Mouse (Mus musculus) heart, adult 10 weeks (tissue): Measurements from ENCODE around the gene Aurkb. TPM values are rescaled to one million over a fixed set of nuclear protein-coding genes. Genes with fewer than 3 reads are reported as not detected.

Experiments used
- polyA plus RNA-seq: library from polyadenylated mRNA; stranded (reverse); fragments of 350-450 nt; fragmentation: Illumina TruSeq; extraction: RNeasy Lipid Tissue Mini Kit (QIAGEN cat#74804); gene quantifications from one replicate; pipeline ENCODE4 v1.2.3, GENCODE M21; 2014; ENCODE audit warnings: low read depth, low replicate concordance

Aurkb gene
- polyA plus RNA-seq = not detected

GRCm38 (mm10) chr11:69045531-69046394 is at the start of gene Aurkb:
TSS of gene Aurkb (plus strand) at chr11:69045647.

GRCm38 (mm10) chr11:69008182-69009121 is 37.0 kb upstream of the Aurkb start, which contains the start of gene Pfas:
TSS of gene Pfas (minus strand) at chr11:69008460.

GRCm38 (mm10) chr11:69015644-69016441 is 29.6 kb upstream of the Aurkb start, which contains the start of gene Ctc1:
TSS of gene Ctc1 (plus strand) at chr11:69015911.

GRCm38 (mm10) chr11:69059357-69059974 is 14.0 kb downstream of the Aurkb start, which contains the start of gene Borcs6:
TSS of gene Borcs6 (plus strand) at chr11:69059717.

DNA sequence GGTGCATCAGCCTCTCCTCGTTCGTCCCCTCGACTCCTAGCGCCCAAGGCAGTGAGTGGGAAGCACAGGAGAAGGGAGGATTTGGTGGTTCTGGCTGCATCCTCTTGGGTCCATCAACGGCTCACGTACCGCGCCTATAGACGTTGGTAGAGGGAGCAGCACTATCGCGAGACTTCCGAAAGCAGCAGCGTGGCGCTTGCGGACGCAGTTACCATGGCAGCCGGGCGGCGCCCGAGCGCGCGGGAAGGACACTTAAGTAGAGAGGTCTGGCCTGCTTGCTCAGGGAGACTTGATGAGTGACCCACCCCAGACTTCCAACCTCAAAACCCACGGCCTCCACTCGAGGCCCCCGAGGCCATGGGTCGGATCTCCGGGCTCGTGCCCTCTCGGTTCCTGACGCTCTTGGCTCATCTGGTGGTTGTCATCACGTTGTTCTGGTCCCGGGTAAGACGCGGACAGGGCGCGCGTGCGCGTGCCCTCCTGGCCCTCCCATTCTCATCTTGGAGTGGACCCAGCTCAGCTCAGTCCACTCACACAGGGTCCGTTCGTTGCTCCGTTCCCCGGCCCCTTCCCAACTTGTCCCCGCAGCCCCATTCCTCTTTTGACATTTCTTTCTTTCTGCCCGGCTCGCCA is 25.3 kb downstream of the Aurkb start, which contains the start of gene Tmem107:
Gene Tmem107, plus strand, starts transcription at position 217 of the 633 bp plus-strand sequence.

GRCm38 (mm10) chr11:69088103-69088855 is 42.8 kb downstream of the Aurkb start, which contains the start of gene Vamp2:
TSS of gene Vamp2 (plus strand) at chr11:69088490.

GRCm38 (mm10) chr11:69094697-69095429 is 49.4 kb downstream of the Aurkb start, which contains the start of gene Per1:
TSS of gene Per1 (plus strand) at chr11:69095217.

Other genes with a start within 250 kb of the Aurkb start
- gene Ndel1, start 173.8 kb upstream of the Aurkb start, polyA plus RNA-seq = 64.2 TPM
- not detected for gene Rnf222, start 157.1 kb upstream of the Aurkb start, polyA plus RNA-seq
- 1,087 TPM for gene Rpl26, start 144.1 kb upstream of the Aurkb start, polyA plus RNA-seq
- not detected for gene Odf4, start 118.6 kb upstream of the Aurkb start, polyA plus RNA-seq
- 33.1 TPM for gene Arhgef15, start 88.2 kb upstream of the Aurkb start, polyA plus RNA-seq
- gene Slc25a35, start 77.5 kb upstream of the Aurkb start, polyA plus RNA-seq = 8.4 TPM
- 117 TPM for gene Rangrf, start 70.5 kb upstream of the Aurkb start, polyA plus RNA-seq
- gene Pfas, start 37.2 kb upstream of the Aurkb start, polyA plus RNA-seq = 10.1 TPM
- 18.4 TPM for gene Ctc1, start 29.7 kb upstream of the Aurkb start, polyA plus RNA-seq
- 16.5 TPM for gene Borcs6, start 14.1 kb downstream of the Aurkb start, polyA plus RNA-seq
- gene Tmem107, start 25.2 kb downstream of the Aurkb start, polyA plus RNA-seq = 9.9 TPM
- 95.0 TPM for gene Vamp2, start 42.8 kb downstream of the Aurkb start, polyA plus RNA-seq
- 22.2 TPM for gene Per1, start 49.6 kb downstream of the Aurkb start, polyA plus RNA-seq
- gene Hes7, start 74.8 kb downstream of the Aurkb start, polyA plus RNA-seq = not detected
- 0.39 TPM for gene 9130213A22Rik, start 76.9 kb downstream of the Aurkb start, polyA plus RNA-seq
- not detected for gene Aloxe3, start 80.2 kb downstream of the Aurkb start, polyA plus RNA-seq
- gene Alox12b, start 111.3 kb downstream of the Aurkb start, polyA plus RNA-seq = not detected
- 1.6 TPM for gene Alox8, start 152.2 kb downstream of the Aurkb start, polyA plus RNA-seq
- 0.05 TPM for gene Gucy2e, start 191.4 kb downstream of the Aurkb start, polyA plus RNA-seq